Mouse (Mus musculus) heart, adult 9 months (tissue): ENCODE results near the gene Stradb.
"Not testable (repeated sequence)": the region's sequence is repeated elsewhere in the genome, so short reads cannot be mapped to it uniquely, and the experiment has no call there.

Experiments
- DNase-seq, 2 experiments: peaks; one replicate each; pipeline ENCODE4 v3.0.0; 2022; ENCODE audit warnings: low spot score in 2 of 2

Stradb gene

DNA sequence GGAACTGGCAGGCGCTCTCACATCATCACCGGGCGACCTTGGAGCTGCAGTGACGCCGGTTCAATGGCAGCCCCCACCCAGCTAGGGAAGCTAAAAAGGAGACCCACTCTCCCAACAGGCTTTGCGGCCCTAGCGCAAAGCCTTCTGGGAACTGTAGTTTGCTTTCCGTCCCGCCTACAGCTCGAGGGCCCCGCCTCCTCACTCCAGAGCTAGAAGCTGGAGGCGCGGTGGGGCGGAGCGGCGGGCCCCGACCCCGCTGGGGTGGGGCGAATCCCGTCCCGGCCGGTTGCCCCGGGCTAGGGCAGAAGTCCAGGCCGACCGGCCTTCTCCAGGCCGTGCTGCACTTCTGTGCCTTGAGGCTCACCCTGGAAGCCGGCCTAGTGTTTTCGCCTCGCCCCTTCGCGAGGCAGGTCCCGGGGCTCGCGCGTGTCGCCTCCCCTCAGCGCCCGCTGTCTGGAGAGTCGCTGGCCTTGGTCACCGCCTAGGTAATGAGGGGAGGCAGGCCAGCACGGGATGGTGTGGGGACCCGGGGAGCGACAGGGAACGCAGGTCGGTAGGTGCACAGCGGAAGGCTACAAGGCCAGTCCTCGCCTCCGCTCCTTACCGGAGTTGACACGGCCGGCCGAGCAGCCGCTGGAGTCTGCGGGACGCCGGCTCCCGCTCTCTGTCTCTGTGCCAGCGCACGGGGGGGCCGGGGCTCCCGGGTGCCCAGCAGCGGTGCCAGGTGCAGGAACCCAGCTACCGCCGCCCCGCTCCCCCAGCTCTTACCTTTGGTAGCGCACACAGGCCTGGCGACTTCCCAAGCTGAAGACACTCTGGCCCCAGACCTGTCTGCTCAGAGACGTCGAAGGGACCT, at the start of gene Stradb, which contains the start of gene Trak2:
Gene Stradb, plus strand, starts transcription at position 157 of the 856 bp plus-strand sequence.
Gene Trak2, minus strand, starts transcription at position 65 of the 856 bp plus-strand sequence.
- peak; percentile 95 to 97 for DNase-seq

DNA sequence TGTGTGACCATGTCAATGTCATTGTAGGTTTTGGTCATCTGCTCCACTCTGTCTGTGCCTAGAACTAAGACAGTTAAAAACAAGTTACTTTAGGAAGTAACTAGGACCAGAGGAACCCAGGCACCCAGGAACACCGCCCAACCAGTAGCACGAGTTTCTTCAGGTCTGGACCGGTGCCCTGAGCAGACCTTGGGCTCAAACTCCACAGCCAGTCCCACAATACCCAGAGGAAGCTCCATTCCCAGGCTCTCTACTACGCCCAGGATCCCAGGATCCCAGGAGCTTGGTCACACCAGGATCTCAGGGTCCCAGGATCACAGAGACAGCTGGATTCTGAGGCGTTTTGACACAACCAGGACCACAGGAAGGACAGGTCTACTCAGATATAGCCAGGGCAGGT, 46.7 kb upstream of the Stradb start:
- no peak for DNase-seq

DNA sequence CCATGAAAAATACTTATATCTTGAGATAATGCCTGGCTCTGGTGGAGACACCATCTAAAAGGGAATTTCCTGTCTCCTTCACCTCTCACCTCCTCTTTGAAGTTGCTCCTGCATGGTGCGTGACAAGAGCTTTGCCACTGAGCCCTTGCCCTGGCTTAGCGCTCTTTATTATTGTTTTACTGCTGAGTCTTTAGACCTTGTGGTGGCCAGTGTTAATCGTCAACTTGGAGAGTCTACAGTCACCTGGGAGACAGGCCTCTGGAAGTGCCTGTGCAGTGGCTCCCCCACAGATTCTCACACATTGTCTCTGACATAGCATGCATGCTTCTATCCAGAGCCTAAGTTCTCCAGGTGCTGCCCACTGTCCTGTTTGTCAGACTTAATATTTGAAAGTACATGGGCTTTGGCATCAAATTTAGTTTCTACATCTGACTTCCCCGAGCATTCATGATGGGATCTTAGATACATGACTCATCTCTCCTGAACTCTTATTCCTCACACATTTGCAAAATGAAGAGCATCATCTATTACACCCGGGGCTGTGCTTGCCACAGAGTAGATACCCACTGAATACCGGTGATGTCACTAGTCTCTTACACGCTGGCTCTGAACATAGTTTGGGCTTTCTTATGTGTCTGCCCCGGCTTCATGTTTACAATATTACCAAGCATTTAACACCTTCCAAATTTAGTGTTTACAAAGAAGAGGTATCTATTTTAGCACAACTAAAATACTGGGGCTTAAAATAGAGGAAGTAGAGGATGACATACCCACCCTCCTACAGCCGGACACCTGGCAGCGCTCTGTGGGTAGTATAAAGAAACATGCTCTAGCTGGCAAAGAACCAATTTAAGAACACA, 36.3 kb upstream of the Stradb start:
- DNase-seq = no peak

DNA sequence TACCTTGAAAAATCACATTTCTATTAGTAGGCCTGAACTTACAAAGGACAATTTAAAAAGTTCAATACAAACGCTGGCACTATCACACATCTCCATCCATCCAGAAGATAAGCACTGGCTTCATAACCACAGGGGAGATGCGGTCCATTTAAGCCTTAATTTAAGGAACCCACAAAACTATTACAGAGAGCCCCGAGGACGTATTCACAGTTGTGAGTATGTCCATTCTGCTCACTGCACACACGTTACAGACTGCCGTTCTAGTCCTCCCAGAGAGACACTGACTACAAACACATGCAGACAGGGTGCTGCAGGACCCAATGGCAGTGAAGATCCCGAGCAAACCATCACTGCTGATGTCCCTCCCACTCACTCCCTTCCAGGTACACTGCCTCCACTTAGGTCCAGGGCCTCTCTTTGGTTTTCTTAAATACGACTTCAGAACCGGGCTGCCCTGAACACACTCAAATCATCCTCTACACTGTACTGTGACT, 35.7 kb upstream of the Stradb start:
- no peak for DNase-seq

DNA sequence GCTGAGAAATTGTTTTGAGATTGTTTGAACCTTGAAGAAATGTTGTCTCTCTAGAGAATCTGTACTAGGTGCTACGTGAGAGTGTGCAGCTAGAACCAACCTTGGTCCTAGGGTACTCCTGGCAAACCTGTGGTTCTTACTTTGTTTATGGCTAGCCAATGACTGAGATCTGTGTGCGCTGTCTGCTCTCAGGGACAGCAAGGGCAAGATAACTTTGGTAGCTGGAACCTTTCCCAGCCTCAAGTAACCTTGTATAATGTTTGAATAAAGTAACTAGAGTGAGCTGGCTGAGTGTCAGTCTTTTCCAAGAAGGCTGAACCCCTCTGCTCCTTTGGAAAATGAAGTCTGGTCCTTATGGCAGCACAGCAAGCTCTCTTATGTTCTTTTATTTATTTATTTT, 27.8 kb upstream of the Stradb start:
- peak in 1 of 2 experiments; percentile 59 for DNase-seq

DNA sequence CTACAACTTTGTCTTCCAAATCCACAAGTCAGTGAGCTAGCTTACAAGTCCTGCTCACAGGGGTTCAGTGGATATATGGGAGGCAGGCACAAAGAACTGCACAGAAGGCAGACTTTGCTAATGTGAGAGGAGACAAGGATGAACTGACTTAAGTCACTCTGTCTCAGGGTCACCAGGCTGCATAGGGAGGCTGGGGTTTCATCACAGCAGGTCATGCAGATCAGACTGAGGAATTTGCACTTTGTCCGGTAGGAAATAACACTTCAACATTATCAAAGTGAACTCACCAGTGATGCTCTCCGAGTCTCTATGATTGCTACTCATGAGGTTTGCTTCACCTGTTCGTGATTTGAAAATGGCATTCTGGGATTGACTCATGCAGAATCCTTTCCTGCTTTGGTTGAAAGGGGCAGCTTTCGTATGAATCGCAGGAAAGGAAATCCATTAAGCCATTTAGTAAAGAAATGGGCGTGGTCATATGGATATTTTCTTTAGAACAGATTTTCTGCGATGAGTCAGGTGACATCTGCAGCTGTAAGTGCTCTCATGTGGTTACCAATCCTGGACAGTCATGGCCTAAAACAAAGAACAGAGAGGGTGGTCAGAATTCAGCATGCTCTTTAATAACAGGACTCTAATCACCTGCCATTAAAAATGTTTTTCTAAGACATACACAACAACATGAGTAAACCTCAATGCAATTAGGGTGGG, 27.2 kb upstream of the Stradb start:
- DNase-seq = no peak

DNA sequence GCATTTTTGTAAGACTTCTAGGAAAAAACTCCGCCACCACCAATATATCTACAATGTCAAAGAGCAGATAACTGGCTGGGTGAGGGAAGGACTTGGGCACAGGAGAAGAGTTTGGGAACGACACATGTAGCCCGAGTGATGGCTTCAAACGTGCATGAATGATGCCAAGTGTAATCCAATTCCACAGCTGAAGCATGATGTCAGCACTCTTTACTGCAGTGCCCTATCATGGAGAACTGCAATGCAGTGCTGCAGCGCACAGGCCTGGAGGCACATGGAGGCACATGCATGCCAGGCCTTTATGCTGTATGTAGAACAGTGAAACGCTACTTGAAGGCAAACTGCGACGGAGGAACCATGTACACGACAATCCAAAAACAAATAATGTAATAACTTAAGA, 26.6 kb upstream of the Stradb start:
- no peak for DNase-seq

DNA sequence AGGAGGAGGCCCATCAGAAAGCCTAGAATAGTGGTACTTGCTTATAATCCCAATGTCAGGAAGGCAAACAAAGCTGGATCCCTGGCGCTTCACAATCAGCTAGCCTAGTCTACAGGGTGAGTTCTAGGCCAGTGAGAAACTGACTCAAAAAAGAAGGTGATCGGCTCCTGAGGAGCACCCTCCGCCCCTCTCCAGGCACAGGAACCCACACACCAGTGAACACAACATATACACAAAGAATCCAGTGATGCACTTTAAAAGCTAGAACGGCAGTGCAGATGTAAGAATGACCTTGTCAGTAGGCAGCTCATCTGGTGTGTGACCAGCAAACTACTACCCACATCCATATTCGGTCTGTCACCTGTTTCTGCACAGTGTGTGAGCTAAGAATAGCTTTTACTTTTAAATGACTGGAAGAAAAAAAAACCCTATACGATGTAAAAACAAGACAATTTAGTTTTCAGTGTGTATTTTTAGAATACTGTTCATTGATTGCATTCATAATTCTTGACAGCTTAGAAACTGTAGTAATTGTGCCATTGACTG, 23.7 kb upstream of the Stradb start:
- no peak for DNase-seq

DNA sequence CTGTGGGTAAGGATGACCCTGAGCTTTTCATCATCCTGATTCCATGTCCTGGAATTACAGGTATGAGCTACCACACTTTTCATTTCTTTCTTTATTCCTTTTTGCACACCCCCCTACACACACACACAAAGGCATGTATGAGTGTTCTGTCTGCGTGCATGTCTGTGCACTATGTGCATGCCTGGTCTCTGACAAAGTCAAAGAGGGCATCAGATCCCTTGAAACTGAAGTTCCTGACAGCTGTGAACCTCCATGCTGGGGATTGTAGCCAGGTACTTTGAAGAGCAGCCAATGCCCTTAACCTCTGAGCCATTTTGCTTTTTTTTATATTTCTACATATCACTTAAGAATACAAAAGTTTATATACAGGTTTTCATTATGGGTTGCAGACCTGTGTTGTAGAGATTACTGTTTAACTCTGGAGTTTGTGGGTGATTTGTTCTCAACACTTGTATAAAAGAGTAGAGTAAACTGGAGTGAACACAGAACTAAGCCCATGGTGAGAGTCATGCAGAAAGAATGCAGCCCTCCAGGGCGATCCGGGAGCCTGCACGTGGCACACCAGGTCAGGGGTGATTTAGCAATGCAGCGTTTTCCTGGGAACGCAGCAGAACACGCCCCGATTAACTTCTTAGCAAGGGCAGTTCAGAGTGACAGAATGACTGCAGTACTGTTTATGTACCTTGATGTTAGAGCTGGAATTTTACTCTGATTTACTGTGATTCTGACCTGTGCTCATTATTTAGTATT, 22.2 kb upstream of the Stradb start:
- peak; percentile 49 to 71 for DNase-seq

DNA sequence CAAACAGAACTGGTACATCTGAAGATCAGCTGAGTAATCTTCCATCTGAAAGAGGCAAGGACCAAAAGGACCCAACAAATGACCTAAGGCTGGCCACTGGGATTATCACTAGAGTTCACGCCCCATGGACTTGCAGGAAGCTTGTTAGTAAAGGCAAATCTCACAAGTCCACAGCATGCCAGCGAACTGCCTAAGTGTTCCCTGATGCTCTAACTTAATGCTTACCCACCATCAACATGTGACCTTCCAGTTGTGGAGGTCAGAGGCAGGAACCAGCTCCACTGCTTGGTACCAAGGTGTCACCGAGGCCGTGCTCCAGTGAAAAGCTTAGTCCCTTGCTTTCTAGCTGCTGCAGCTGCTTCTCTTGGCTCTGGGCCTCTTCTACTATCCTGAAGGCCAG, 21.5 kb upstream of the Stradb start:
- no peak for DNase-seq

DNA sequence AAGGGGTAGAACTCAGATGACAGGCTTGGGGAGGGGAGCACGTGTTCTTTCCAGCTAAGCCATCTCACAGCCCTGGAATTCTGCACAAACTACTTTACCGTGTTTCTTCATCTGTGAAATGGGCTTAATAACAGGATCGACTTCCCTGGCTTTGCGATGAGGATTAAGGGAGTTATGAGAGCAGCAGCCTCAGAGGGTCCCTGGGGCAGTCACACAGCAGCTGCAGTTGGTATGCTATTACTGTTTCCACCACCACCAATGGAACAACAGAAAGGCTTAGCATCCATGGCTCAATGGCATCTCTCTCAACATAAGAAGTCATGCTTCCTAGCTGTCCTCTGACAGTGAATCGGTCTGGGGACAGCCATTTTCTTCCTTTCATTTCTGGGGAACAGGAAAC, 20.8 kb upstream of the Stradb start:
- DNase-seq = no peak

DNA sequence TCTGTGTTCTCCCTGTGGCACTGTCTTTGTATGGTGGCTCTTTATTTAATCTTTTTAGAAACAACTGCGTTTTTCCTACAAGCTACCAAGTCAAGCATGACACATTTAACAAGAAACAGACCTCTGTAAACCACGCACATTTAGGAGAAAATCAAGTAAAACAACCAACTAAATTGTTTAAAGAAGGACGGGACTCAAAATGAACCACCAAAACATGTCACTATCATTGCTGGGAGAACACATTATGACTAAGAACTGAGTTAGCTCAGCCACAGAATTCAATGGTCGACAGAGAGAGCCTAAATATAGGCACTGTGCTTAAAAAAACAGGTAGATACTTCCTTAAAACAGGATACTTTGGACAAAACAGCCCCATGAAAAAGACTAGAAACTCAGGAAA, 20.3 kb upstream of the Stradb start:
- no peak for DNase-seq

DNA sequence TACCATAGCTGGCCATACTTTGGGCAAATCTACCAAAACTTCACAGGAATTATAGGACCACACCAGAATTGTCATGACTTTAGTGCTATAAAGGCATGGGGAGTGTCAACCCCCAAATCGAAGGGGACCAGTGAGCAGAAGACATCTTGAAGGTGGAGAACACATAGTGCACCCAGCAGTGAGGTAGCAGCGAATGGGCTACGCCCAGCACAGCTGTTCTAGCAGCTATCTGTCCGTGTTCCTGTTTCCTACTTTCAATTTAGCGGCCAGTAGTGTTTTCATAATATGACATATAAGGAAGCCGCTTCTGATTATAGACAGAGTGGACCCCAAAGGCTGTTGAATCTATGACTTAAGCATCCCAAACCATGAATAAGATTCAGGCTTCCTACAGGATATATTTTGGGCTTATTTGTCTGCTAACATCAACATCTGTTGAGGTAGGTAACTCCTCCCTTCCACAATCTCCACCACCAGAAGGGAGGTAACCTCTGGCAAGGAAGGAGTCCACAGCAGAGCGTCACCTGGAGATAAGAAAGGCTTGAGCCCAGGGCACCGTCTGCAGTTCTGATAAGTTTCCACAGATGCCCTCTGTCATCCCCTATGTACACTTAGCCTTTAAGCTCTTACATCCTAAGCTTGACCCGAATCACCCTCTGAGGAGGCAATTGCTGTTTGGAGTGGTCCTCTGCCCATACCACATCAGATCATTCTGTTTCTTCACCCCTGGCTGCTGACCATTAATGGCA, 19.5 kb upstream of the Stradb start:
- no peak for DNase-seq

DNA sequence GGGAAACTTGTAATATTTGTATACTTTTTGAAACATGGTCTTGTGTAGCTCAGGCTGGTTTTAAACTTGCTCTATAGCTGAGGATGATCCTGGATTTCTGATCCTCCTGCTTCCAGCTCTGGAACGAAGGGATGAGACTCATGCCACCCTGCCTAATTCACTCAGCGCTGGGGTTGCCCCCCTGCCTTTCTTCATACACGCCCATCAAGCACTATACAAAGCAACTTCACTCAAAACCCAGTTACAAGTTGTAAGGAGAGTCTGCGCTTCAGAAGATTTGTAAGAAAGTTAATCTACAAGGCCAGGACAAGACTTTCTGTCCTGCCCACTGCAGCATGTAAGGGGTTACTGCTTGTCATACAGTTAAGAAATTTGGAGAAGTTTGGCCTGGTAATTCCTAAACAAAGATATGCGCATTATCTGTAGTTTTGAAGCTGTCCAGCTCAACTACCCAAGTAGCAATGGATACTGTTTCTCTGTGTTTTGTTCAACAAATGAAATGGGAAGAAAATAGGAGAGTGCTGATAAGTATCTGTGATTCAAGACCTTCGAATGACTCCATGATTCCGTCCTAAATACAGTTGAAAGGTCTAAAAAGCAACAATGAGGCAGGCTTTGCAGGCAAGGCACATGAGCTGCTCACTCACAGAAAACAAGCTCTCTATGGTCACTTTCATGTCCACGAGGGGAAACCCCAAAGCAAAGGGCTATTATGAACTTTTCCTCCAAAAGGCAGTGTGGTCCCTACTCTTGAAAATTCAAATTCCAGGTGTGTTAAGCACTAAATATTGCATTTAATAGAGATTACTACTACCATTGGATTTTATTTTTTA, 18.5 kb upstream of the Stradb start:
- no peak for DNase-seq

DNA sequence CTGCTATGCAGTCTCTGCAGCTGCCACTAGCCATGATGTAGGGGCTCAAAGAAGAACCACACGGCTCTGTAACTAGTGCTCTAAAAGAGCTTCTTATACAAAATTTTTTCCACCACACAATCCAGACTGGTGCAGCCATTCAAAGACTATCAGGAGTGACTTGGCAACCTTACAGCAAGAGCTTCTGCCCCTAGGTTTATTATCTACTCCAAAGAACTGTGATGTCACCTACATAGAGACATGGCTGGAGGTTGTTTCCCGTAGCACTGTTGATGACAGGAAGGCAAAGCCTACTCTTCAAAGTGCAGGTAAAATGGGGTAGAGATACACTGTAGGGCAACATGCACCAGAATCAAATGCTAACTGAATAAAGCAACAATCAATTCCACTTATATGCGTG, 17.6 kb upstream of the Stradb start:
- DNase-seq = peak in 1 of 2 experiments; percentile 0

DNA sequence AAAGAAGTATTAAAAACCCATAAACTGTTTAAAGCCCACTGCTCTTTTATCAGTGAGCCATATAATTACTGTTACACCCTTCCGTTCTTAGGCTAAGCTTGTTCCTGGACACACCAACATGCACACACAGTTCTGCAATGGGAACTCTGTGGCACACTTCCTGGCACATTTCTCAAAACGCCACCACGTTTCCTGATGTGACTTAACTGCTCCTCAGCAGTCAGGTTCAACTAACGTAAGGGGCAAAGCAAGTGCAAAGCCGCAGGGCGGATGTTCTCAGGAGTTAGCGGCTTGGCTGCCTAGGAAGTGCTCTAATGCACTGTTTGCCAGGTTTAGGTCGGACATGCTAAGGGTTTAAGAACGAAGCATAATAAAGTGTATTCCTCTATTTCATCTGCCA, 17.1 kb upstream of the Stradb start:
- DNase-seq = peak in 1 of 2 experiments; percentile 36

DNA sequence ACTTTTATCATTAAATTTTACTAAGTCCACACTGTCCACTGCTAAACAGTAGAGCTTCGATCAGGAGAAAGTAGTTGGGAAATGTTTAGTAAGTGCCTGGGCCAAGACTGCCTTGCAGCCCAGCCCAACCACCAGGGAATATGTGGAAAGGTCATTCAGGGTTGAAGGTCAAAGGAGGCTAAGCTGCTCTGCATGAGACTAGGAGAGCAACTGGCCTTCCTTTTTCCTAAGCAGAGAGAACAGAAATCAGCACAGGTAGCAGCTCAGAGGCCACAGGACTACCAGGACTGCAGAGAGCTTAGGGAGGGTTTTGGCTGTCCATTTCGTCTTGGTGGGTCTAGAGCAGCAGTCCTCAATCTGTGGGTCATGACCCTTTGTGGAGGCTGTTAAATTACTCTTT, 15.4 kb upstream of the Stradb start:
- DNase-seq = peak in 1 of 2 experiments; percentile 68

DNA sequence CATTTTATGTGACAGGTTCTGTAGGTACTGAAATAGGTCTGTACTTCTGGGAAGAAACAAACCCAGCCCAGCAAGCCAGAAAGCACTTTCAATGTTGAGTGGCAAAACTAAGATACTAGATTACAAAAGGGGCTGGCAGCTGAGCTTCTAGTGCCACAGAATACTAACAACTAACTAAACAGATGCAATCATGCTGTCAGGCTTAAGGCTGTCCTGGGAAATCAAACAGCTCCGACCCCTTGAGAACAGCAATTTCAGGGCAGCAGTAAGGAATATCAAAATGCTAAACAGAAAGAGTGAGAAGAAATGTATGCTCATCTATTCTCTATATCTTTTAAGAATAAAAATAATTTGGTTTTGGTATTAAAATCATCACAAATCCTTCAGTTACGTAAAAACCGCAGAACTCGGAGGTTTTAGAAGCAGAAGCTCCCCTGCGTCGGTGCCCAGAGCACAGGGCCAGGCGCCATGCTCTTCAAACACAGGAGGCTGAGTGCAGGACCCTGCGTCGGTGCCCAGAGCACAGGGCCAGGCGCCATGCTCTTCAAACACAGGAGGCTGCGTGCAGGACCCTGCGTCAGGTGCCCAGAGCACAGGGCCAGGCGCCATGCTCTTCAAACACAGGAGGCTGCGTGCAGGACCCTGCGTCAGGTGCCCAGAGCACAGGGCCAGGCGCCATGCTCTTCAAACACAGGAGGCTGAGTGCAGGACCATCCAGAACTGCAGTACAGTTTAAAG, 14.4 kb upstream of the Stradb start:
- DNase-seq = not testable (repeated sequence)

DNA sequence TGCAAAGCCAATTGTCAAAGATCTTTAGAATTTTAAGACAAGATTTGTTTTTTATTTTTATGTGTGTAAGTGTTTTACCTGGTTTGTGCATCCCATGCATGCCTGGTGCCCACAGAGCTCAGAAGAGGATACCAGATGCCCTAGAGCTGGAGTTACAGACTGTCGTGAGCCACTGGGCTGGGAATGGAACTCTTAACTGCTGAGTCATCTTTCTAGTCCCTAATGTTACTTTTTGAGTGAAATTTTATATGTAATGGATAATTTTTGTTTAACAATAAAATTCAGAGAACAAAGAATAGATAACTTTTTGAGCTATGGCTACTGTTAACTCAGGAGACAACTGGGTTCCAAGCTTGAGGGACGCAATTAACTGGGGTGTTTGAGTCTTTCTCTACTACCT, 13.6 kb upstream of the Stradb start:
- no peak for DNase-seq
